Mouse (Mus musculus) Patski (cell line): ENCODE results near the gene 1810010H24Rik. TPM values are rescaled to one million over a fixed set of nuclear protein-coding genes. Genes with fewer than 3 reads are reported as not detected.

Experiments used
- ATAC-seq: fragments of 100-300 bp; one replicate; pipeline ENCODE4 v1.8.0; 2021
- CTCF ChIA-PET: fragments of 350-600 bp; sonication (Branson Sonifier 250); formaldehyde crosslinking; loops from one replicate; lab custom pipeline; 2022; ENCODE audit warnings: inconsistent platforms; lab: Charles Lee
- POLR2A ChIA-PET: fragments of 350-600 bp; sonication (Branson Sonifier 250); formaldehyde crosslinking; loops from one replicate; lab custom pipeline; 2022; ENCODE audit warnings: antibody characterized with exemption, inconsistent platforms; lab: Charles Lee
- DNase-seq: peaks from one replicate; pipeline ENCODE4 v3.0.0-alpha.2; 2011; ENCODE audit warnings: low read depth, low spot score
- H3K27me3 ChIP-seq: fragments of 371-371 bp; one replicate; pipeline ENCODE4 v1.5.1; 2021
- CTCF ChIP-seq: fragments of 100-300 bp; IDR thresholded peaks from one replicate; pipeline ENCODE4 v1.5.1; 2021
- in situ Hi-C: fragments of 300-500 bp; cut with MboI; formaldehyde crosslinking; loops from 3 replicates; pipeline ENCODE4 v1.11.1; 2018; ENCODE audit warnings: low pct_unique_long_range_greater_than_20kb, mixed read lengths
- polyA plus RNA-seq: library from polyadenylated mRNA; unstranded; gene quantifications from one replicate; pipeline ENCODE4 v1.2.3, GENCODE M21; 2021

The 1810010H24Rik gene
- polyA plus RNA-seq, 1 experiment from 2014 or later, result 2.5 TPM

DNA sequence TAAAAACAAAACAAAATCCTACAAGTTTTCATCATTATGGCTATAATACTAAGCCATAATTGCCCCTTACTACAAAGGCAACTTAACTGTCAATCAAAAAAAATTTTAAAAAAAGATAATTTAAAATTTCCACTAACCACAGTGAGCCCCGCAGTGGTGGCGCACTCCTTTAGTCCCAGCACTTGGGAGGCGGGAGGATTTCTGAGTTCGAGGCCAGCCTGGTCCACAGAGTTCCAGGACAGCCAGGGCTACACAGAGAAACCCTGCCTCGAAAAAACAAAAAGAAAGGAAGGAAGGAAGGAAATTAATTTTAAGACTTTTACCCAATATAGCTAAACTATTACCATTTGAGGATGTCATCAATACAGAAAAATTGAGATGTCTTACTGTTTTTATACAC is 27.5 kb upstream of the 1810010H24Rik start:
- no peak for TF ChIP-seq CTCF
- CTCF ChIA-PET, result interaction anchor here (1.0 to 2.1 kb wide), 3 partner anchors 11 to 153 kb away, joined by 3 to 5 read pairs (median 3); no protein-coding TSS in a partner anchor
- ATAC-seq (no peak), DNase-seq (no peak)
- POLR2A ChIA-PET, result interaction anchor here (0.6 to 2.3 kb wide), 2 partner anchors 14 to 17 kb away, joined by 7 to 8 read pairs; no protein-coding TSS in a partner anchor
- H3K27me3 ChIP-seq, result no peaks in the 10 kb centered on the region
- in situ Hi-C loops, result no loop called here

GRCm38 (mm10) chr11:106998651-106999150 is 26.8 kb upstream of the 1810010H24Rik start:
- in situ Hi-C loops, result no loop called here
- ChIA-PET POLR2A (interaction anchor here (0.6 to 2.3 kb wide), 4 partner anchors 10 to 18 kb away, joined by 3 to 8 read pairs (median 6); no protein-coding TSS in a partner anchor), CTCF (interaction anchor here (0.7 to 2.1 kb wide), 4 partner anchors 11 to 152 kb away, joined by 3 to 5 read pairs (median 3); no protein-coding TSS in a partner anchor)
- DNase-seq, result no peak
- no peak for TF ChIP-seq CTCF
- H3K27me3 ChIP-seq, result no peaks in the 10 kb centered on the region
- ATAC-seq, result peak; percentile 29

DNA sequence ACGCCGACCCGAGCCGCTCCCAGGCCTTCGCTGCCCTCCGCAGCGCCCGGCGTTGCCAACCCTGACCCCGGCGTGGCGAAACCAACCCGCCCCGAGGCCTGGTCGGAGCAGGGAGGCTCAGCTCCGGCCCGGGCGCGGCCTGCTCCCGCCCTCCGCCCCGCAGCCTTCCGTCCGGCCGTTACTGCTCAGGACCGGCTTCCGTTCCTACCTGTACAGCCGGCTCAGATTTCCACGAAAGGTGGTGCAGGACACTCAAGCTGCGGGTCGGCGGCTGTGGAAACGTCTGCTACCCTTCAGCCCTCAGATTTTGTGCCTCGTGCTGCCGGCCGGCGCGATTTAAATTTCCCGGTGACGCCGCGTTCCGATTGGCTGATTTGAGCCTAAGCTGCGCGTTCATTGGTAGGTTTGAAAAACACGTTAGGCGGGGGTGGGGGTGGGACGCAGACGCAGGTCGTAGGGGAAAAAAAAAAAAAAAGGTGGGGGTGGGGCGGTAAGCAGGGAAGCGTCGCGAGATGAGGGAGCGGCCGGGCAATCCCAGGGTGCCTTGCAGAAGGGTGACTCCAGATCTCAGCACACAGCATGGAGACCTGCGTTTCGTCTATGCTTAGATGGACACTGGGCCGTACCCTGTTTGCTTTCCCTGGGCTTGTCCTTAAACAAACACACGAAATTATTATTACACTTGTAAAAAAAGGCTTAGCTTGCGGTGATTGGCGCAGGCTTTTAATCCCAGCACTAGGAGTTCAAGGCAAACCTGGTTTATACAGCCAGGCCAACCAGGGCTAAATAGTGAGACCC is 26.1 kb upstream of the 1810010H24Rik start, which contains the start of gene Kpna2:
Gene Kpna2 (minus strand): TSS at position 391 of the 798 bp plus-strand sequence.
- ChIA-PET POLR2A (interaction anchor here (0.8 to 2.3 kb wide), 3 partner anchors 10 to 19 kb away, joined by 3 to 7 read pairs (median 4); no protein-coding TSS in a partner anchor), CTCF (interaction anchor here (0.7 to 1.1 kb wide), 3 partner anchors 14 to 151 kb away, joined by 3 read pairs; no protein-coding TSS in a partner anchor)
- DNase-seq, result peak; percentile 64
- in situ Hi-C loops, result no loop called here
- no peaks in the 10 kb centered on the region for H3K27me3 ChIP-seq
- ATAC-seq, result peak; percentile 81
- TF ChIP-seq CTCF, result no peak

GRCm38 (mm10) chr11:106999949-107000513 is 25.4 kb upstream of the 1810010H24Rik start:
- ChIA-PET CTCF (no interaction called here), POLR2A (interaction anchor here (1.5 to 2.3 kb wide), 2 partner anchors 16 to 20 kb away, joined by 4 to 7 read pairs; no protein-coding TSS in a partner anchor)
- TF ChIP-seq CTCF, result no peak
- ATAC-seq, result no peak
- in situ Hi-C loops, result no loop called here
- DNase-seq, result no peak
- no peaks in the 10 kb centered on the region for H3K27me3 ChIP-seq

DNA sequence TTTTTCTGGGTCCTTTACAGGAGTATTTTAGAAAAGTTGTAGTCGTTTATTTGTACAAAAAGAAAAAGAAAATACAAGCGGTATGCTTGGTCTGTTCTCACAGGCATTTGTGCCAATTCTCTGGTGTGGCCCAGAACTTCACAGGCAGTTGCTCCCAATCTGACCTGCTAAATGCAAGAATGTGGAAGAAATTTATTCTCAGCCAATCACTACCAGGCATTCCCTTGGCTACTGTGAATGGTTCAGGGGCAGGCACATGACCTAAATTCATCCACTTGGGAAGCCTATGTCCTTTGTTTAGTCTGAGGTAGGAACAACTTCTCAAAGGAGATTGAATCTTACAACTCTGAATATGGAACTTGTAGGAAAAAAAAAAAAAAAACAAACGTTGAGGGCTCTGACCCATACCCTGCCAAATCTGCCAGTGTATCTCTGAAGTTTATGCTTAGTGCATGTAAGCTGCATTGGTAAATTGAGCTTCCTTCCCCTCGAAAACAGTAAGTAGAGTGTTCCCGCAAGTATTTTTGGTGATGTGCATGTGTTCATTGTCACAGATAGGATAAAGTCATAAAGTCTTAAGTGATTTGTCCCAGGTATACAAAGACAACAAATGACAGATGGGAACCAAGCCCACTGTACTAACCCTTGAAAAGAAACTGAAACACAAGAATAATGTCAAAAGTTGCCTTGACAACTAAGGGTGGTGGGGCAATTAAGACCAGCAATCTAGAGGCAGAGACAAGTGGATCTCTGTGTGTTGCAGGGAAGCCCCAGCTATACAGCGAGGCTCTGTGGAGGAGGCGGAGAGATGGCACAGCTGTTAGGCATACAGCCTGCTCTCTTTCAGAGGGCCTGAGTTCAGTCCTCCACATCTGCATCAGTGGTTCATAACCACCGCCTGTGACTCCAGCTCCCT is 23.5 kb upstream of the 1810010H24Rik start:
- ChIA-PET POLR2A (no interaction called here), CTCF (no interaction called here)
- in situ Hi-C loops, result no loop called here
- no peaks in the 10 kb centered on the region for H3K27me3 ChIP-seq
- TF ChIP-seq CTCF, result no peak
- ATAC-seq (no peak), DNase-seq (no peak)

DNA sequence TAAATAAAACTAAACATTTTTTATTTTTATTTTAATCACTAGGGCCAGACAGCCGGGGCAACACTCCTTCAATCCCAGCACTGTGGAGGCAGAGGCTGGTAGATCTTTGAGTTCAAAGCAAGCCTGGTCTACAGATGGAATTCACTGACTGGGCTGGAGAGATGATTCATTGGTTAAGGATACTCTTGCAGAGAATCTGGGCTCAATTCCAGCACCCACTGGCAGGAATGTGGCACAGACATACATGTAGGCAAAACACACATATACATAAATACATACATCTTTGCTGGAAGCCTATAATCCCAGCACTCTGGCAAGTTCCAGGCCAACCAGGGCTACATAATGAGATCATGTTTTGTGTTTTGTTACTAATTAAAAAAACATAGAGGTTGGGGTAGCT is 19.9 kb upstream of the 1810010H24Rik start:
- ATAC-seq (no peak), DNase-seq (no peak)
- peak; percentile 57 for TF ChIP-seq CTCF
- ChIA-PET POLR2A (no interaction called here), CTCF (interaction anchor here (1.5 kb wide), 1 partner anchor 13 kb away, joined by 3 read pairs; no protein-coding TSS in a partner anchor)
- H3K27me3 ChIP-seq, result no peaks in the 10 kb centered on the region
- in situ Hi-C loops, result no loop called here

- POLR2A ChIA-PET, result no interaction called here
- no peak for ATAC-seq
- in situ Hi-C loops, result no loop called here
- no peak for TF ChIP-seq CTCF
- H3K27me3 ChIP-seq, result no peaks in the 10 kb centered on the region
- CTCF ChIA-PET, result no interaction called here
- no peak for DNase-seq
These were observed 15.0 kb upstream of the 1810010H24Rik start for GRCm38 (mm10) chr11:107010447-107010846.

DNA sequence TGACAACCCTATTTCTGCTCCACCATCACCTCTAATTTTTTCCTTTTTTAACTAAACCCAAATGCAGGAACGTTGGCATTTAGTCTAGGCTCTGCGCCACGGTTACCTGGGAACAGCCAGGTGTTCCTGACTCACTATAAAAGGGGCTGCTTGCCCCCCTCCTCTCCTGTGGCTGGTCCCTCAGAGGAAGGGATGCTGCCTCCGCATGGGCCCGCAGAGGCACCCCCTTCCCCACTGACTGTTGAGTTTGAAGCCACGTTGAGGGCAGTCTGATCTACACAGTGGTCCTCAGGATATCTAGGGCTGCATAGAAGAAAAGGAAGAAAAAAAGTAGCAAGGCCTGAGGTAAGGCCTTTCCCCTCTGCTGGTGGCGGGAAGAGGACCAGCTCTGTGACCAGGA is 14.3 kb upstream of the 1810010H24Rik start:
- no peak for TF ChIP-seq CTCF
- ChIA-PET POLR2A (interaction anchor here (1.1 kb wide), 2 partner anchors 16 to 192 kb away, joined by 3 read pairs; no protein-coding TSS in a partner anchor), CTCF (no interaction called here)
- in situ Hi-C loops, result no loop called here
- no peaks in the 10 kb centered on the region for H3K27me3 ChIP-seq
- no peak for ATAC-seq
- DNase-seq, result no peak

DNA sequence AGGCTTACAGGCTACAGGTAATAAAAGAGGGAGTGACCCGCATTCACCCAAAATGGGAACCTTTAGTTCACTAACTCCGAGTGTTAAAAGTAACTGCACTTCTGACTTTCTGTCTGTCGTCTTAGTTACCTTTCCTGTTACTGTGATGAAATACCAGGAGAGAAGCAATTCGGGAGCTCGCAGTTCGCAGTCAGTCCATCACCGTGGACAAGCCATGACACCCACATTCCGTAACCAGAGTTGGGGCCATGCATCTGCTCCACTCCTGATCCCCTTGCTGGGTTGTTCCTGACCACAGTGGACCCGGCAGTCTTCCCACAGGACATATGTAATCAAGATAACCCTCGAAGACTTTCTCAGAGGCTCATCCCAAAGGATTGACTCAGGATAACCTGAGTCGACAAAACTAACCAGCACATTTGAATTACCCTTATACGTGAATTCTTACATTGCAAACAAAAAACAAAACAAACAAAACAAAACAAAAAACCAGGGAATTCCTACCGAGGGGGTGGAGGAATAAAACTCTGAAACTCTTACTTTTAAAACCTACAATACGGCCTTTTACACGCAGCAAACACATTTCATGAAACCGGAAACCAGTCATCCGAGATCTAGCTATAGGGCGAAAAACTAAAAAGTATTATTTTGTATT is 13.7 kb upstream of the 1810010H24Rik start:
- no peak for DNase-seq
- CTCF ChIA-PET, result no interaction called here

More for the DNA sequence above, 13.7 kb upstream of the 1810010H24Rik start:
- TF ChIP-seq CTCF, result no peak
- POLR2A ChIA-PET, result interaction anchor here (1.1 kb wide), 2 partner anchors 16 to 193 kb away, joined by 3 read pairs; no protein-coding TSS in a partner anchor
- no peaks in the 10 kb centered on the region for H3K27me3 ChIP-seq
- no peak for ATAC-seq
- in situ Hi-C loops, result no loop called here
